Mouse (Mus musculus) monocyte, adult 2 months (primary cell): Measurements from ENCODE around the gene H2-T23.
A peak's percentile ranks its signal among the peaks of the same experiment; 100 is the strongest.

Experiments
- DNase-seq, 2 experiments: peaks; one replicate each; pipeline ENCODE4 v3.0.0; 2022; ENCODE audit warnings: low spot score in 2 of 2, low read depth in 1 of 2

The H2-T23 gene

GRCm38 (mm10) chr17:35994175-35994878, 38.3 kb downstream of the H2-T23 start:
- DNase-seq, result peak in 1 of 2 experiments; percentile 67

GRCm38 (mm10) chr17:35993675-35994074, 39.0 kb downstream of the H2-T23 start:
- DNase-seq, result peak in 1 of 2 experiments; percentile 59

- DNase-seq, result no peak
Observed at GRCm38 (mm10) chr17:35991781-35992180, 40.9 kb downstream of the H2-T23 start.

GRCm38 (mm10) chr17:35981776-35982175, 50.9 kb downstream of the H2-T23 start:
- DNase-seq, result no peak

GRCm38 (mm10) chr17:35980363-35980754, 52.3 kb downstream of the H2-T23 start:
- DNase-seq, result peak in 1 of 2 experiments; percentile 24
